Mouse (Mus musculus): Measurements from ENCODE around the gene Usf1. TPM values are rescaled to one million over a fixed set of nuclear protein-coding genes. Genes with fewer than 3 reads are reported as not detected.

Gene Usf1
- polyA plus RNA-seq, 1 experiment from 2014 or later = 152 TPM

Other genes with a start within 250 kb of the Usf1 start
- 30.1 and 32.0 TPM in 2 replicates for gene Pcp4l1, start 215.0 kb upstream of the Usf1 start, polyA plus RNA-seq (2014; fragmentation: Nextera tagmentation; extraction: Ambion mirVana)
- 0.10 and 0.18 TPM in 2 replicates for gene Nr1i3, start 197.3 kb upstream of the Usf1 start, polyA plus RNA-seq (2014; fragmentation: Nextera tagmentation; extraction: Ambion mirVana)
- 24.0 and 24.7 TPM in 2 replicates for gene Tomm40l, start 188.8 kb upstream of the Usf1 start, polyA plus RNA-seq (2014; fragmentation: Nextera tagmentation; extraction: Ambion mirVana)
- 2.1 and 3.7 TPM in 2 replicates for gene Apoa2, start 186.3 kb upstream of the Usf1 start, polyA plus RNA-seq (2014; fragmentation: Nextera tagmentation; extraction: Ambion mirVana)
- gene Fcer1g, start 176.9 kb upstream of the Usf1 start, polyA plus RNA-seq (2014; fragmentation: Nextera tagmentation; extraction: Ambion mirVana) = 25.5 and 27.3 TPM in 2 replicates
- 4.0 and 4.4 TPM in 2 replicates for gene Adamts4, start 160.9 kb upstream of the Usf1 start, polyA plus RNA-seq (2014; fragmentation: Nextera tagmentation; extraction: Ambion mirVana)
- 232 and 274 TPM in 2 replicates for gene Ndufs2, start 159.9 kb upstream of the Usf1 start, polyA plus RNA-seq (2014; fragmentation: Nextera tagmentation; extraction: Ambion mirVana)
- gene B4galt3, start 141.0 kb upstream of the Usf1 start, polyA plus RNA-seq (2014; fragmentation: Nextera tagmentation; extraction: Ambion mirVana) = 49.5 and 58.4 TPM in 2 replicates
- 54.1 and 56.3 TPM in 2 replicates for gene Ppox, start 130.1 kb upstream of the Usf1 start, polyA plus RNA-seq (2014; fragmentation: Nextera tagmentation; extraction: Ambion mirVana)
- gene Usp21, start 123.3 kb upstream of the Usf1 start, polyA plus RNA-seq (2014; fragmentation: Nextera tagmentation; extraction: Ambion mirVana) = 84.7 and 88.6 TPM in 2 replicates
- 115 and 117 TPM in 2 replicates for gene Ufc1, start 116.3 kb upstream of the Usf1 start, polyA plus RNA-seq (2014; fragmentation: Nextera tagmentation; extraction: Ambion mirVana)
- gene Dedd, start 82.2 kb upstream of the Usf1 start, polyA plus RNA-seq (2014; fragmentation: Nextera tagmentation; extraction: Ambion mirVana) = 45.1 and 46.7 TPM in 2 replicates
- gene Nit1, start 65.7 kb upstream of the Usf1 start, polyA plus RNA-seq (2014; fragmentation: Nextera tagmentation; extraction: Ambion mirVana) = 31.9 and 32.7 TPM in 2 replicates
- gene Pfdn2, start 65.6 kb upstream of the Usf1 start, polyA plus RNA-seq (2014; fragmentation: Nextera tagmentation; extraction: Ambion mirVana) = 64.8 and 69.8 TPM in 2 replicates
- 1.4 and 2.3 TPM in 2 replicates for gene Klhdc9, start 50.5 kb upstream of the Usf1 start, polyA plus RNA-seq (2014; fragmentation: Nextera tagmentation; extraction: Ambion mirVana)
- gene Nectin4, start 41.2 kb upstream of the Usf1 start, polyA plus RNA-seq (2014; fragmentation: Nextera tagmentation; extraction: Ambion mirVana) = 0.49 and 0.65 TPM in 2 replicates
- gene Arhgap30, start 22.4 kb upstream of the Usf1 start, polyA plus RNA-seq (2014; fragmentation: Nextera tagmentation; extraction: Ambion mirVana) = 0.38 and 0.57 TPM in 2 replicates
- gene Tstd1, start 7.6 kb downstream of the Usf1 start, polyA plus RNA-seq (2014; fragmentation: Nextera tagmentation; extraction: Ambion mirVana) = 2.1 and 4.0 TPM in 2 replicates
- 9.9 and 13.1 TPM in 2 replicates for gene F11r, start 26.2 kb downstream of the Usf1 start, polyA plus RNA-seq (2014; fragmentation: Nextera tagmentation; extraction: Ambion mirVana)
- 16.2 and 16.8 TPM in 2 replicates for gene Alyref2, start 92.2 kb downstream of the Usf1 start, polyA plus RNA-seq (2014; fragmentation: Nextera tagmentation; extraction: Ambion mirVana)
- not detected in 2 replicates for gene Itln1, start 124.0 kb downstream of the Usf1 start, polyA plus RNA-seq (2014; fragmentation: Nextera tagmentation; extraction: Ambion mirVana)
- gene Cd244a, start 147.9 kb downstream of the Usf1 start, polyA plus RNA-seq (2014; fragmentation: Nextera tagmentation; extraction: Ambion mirVana) = not detected in 2 replicates
- gene Ly9, start 196.1 kb downstream of the Usf1 start, polyA plus RNA-seq (2014; fragmentation: Nextera tagmentation; extraction: Ambion mirVana) = not detected in 2 replicates
- not detected in 2 replicates for gene Slamf7, start 241.7 kb downstream of the Usf1 start, polyA plus RNA-seq (2014; fragmentation: Nextera tagmentation; extraction: Ambion mirVana)

All from midbrain, embryonic 11.5 days (tissue).